Mouse (Mus musculus): Measurements from ENCODE around the gene Gm9513. TPM values are rescaled to one million over a fixed set of nuclear protein-coding genes. Genes with fewer than 3 reads are reported as not detected.

Gm9513 gene
- not detected in 2 replicates for polyA plus RNA-seq (2016; fragmentation: Nextera tagmentation; extraction: Ambion mirVana)

GRCm38 (mm10) chr9:36475338-36475737 is at the start of gene Gm9513:
Gene Gm9513 (plus strand): TSS chr9:36475638.
- no peak within 1 kb of the TSS for H3K27ac ChIP-seq (ENCODE audit: poor library complexity, severe bottlenecking)
- H3K4me1 ChIP-seq (replicated peaks), result no peaks in the 10 kb centered on the region
- 64% methylated on average over 3 of the region's 3 CpGs for WGBS
- no peak within 1 kb of the TSS for H3K4me3 ChIP-seq
- no peaks in the 10 kb centered on the region for H3K27me3 ChIP-seq (replicated peaks)
- H3K4me2 ChIP-seq, result no peak within 1 kb of the TSS
- H3K36me3 ChIP-seq, result no peaks in the 10 kb centered on the region
- ATAC-seq (ENCODE audit: insufficient number of reproducible peaks, low FRiP score), result no peak
- no peak within 1 kb of the TSS for H3K9ac ChIP-seq
- peaks cover 12% of the 10 kb centered on the region; the same call in 1 of the 2 replicates for H3K9me3 ChIP-seq (replicated peaks)

- Histone ChIP-seq H3K4me2 (no peak within 1 kb of the TSS), H3K36me3 (no peaks in the 10 kb centered on the region), H3K4me3 (no peak within 1 kb of the TSS), H3K9me3 (replicated peaks) (0 out of 2 replicates have a peak, but pooled peaks cover 3% of the 10 kb centered on the region), H3K4me1 (replicated peaks) (no peaks in the 10 kb centered on the region), H3K27ac (ENCODE audit: poor library complexity, severe bottlenecking) (no peak within 1 kb of the TSS), H3K27me3 (replicated peaks) (no peaks in the 10 kb centered on the region), H3K9ac (no peak within 1 kb of the TSS)
- ATAC-seq (ENCODE audit: insufficient number of reproducible peaks, low FRiP score), result no peak
- WGBS, result 64% methylated on average over 4 of the region's 4 CpGs
These were observed 43.9 kb upstream of the Gm9513 start, which contains the start of gene Gm7257 for GRCm38 (mm10) chr9:36431584-36431983. Gene Gm7257 (plus strand): TSS chr9:36431884.

- Histone ChIP-seq H3K36me3 (no peaks in the 10 kb centered on the region), H3K4me2 (no peak overlapping the region), H3K9me3 (replicated peaks) (0 out of 2 replicates have a peak, but pooled peaks cover 3% of the 10 kb centered on the region), H3K4me1 (replicated peaks) (no peaks in the 10 kb centered on the region), H3K4me3 (no peak overlapping the region), H3K27me3 (replicated peaks) (no peaks in the 10 kb centered on the region), H3K9ac (no peak overlapping the region), H3K27ac (ENCODE audit: poor library complexity, severe bottlenecking) (no peak overlapping the region)
- ATAC-seq (ENCODE audit: insufficient number of reproducible peaks, low FRiP score), result no peak
- WGBS, result 40% methylated on average over 2 of the region's 2 CpGs
These were observed 40.2 kb upstream of the Gm9513 start for GRCm38 (mm10) chr9:36435051-36435764.

GRCm38 (mm10) chr9:36494501-36495220 is 19.2 kb downstream of the Gm9513 start:
- Histone ChIP-seq H3K4me2 (no peak overlapping the region), H3K36me3 (no peaks in the 10 kb centered on the region), H3K4me3 (no peak overlapping the region), H3K9ac (no peak overlapping the region), H3K4me1 (replicated peaks) (no peaks in the 10 kb centered on the region), H3K27ac (ENCODE audit: poor library complexity, severe bottlenecking) (no peak overlapping the region), H3K27me3 (replicated peaks) (no peaks in the 10 kb centered on the region), H3K9me3 (replicated peaks) (peaks cover 21% of the 10 kb centered on the region)
- 78% methylated on average over 4 of the region's 4 CpGs for WGBS
- ATAC-seq (ENCODE audit: insufficient number of reproducible peaks, low FRiP score), result no peak

- H3K4me3 ChIP-seq, result no peak overlapping the region
- no peak overlapping the region for H3K27ac ChIP-seq (ENCODE audit: poor library complexity, severe bottlenecking)
- H3K4me1 ChIP-seq (replicated peaks), result no peaks in the 10 kb centered on the region
- H3K9ac ChIP-seq, result no peak overlapping the region
- 48% methylated on average over 1 of the region's 1 CpGs for WGBS
- no peaks in the 10 kb centered on the region for H3K27me3 ChIP-seq (replicated peaks)
- no peak for ATAC-seq (ENCODE audit: insufficient number of reproducible peaks, low FRiP score)
- no peak overlapping the region for H3K4me2 ChIP-seq
- H3K9me3 ChIP-seq (replicated peaks), result peaks cover 24% of the 10 kb centered on the region
- no peaks in the 10 kb centered on the region for H3K36me3 ChIP-seq
These were observed 20.4 kb downstream of the Gm9513 start for GRCm38 (mm10) chr9:36495824-36496223.

GRCm38 (mm10) chr9:36504211-36504610 is 28.8 kb downstream of the Gm9513 start:
- Histone ChIP-seq H3K36me3 (no peaks in the 10 kb centered on the region), H3K9me3 (replicated peaks) (peaks cover 40% of the 10 kb centered on the region), H3K27me3 (replicated peaks) (no peaks in the 10 kb centered on the region), H3K4me2 (no peak overlapping the region), H3K4me3 (no peak overlapping the region), H3K27ac (ENCODE audit: poor library complexity, severe bottlenecking) (no peak overlapping the region), H3K9ac (no peak overlapping the region), H3K4me1 (replicated peaks) (no peaks in the 10 kb centered on the region)
- no peak for ATAC-seq (ENCODE audit: insufficient number of reproducible peaks, low FRiP score)
- 73% methylated on average over 5 of the region's 5 CpGs for WGBS

Other genes starting within 250 kb of the Gm9513 start
- gene Gm7257, start 43.8 kb upstream of the Gm9513 start, polyA plus RNA-seq (2016; fragmentation: Nextera tagmentation; extraction: Ambion mirVana), result not detected in 2 replicates
- gene Gm5615, start 66.3 kb downstream of the Gm9513 start, polyA plus RNA-seq (2016; fragmentation: Nextera tagmentation; extraction: Ambion mirVana), result not detected in 2 replicates
- gene Gm17689, start 107.0 kb downstream of the Gm9513 start, polyA plus RNA-seq (2016; fragmentation: Nextera tagmentation; extraction: Ambion mirVana), result not detected in 2 replicates
- gene A630095E13Rik, start 167.7 kb downstream of the Gm9513 start, polyA plus RNA-seq (2016; fragmentation: Nextera tagmentation; extraction: Ambion mirVana), result not detected in 2 replicates
- not detected in 2 replicates for gene Acrv1, start 217.6 kb downstream of the Gm9513 start, polyA plus RNA-seq (2016; fragmentation: Nextera tagmentation; extraction: Ambion mirVana)

Measured in heart, embryonic 12.5 days (tissue).